Mouse (Mus musculus) myocyte (in vitro differentiated cells): ENCODE data around the gene Tas2r107. TPM values are rescaled to one million over a fixed set of nuclear protein-coding genes. Genes with fewer than 3 reads are reported as not detected.
"Not testable (repeated sequence)": the region's sequence is repeated elsewhere in the genome, so short reads cannot be mapped to it uniquely, and the experiment has no call there.

ENCODE experiments used
- H3K27me3 ChIP-seq: one replicate; pipeline ENCODE4 v1.6.1; 2011; ENCODE audit not compliant: control insufficient read depth, insufficient read depth, insufficient read length
- H3K36me3 ChIP-seq: one replicate; pipeline ENCODE4 v1.6.1; 2011; ENCODE audit not compliant: control insufficient read depth, insufficient read depth
- H3K4me2 ChIP-seq: one replicate; pipeline ENCODE4 v1.6.1; 2011; ENCODE audit warnings: low read depth, control low read depth
- H3K4me3 ChIP-seq: one replicate; pipeline ENCODE4 v1.5.1; 2011; ENCODE audit warnings: mild to moderate bottlenecking, control low read depth, moderate library complexity
- H3K79me2 ChIP-seq: one replicate; pipeline ENCODE4 v1.6.1; 2011; ENCODE audit not compliant: control insufficient read depth, insufficient read depth
- H3ac ChIP-seq: one replicate; pipeline ENCODE4 v1.6.1; 2011; ENCODE audit not compliant: control insufficient read depth, insufficient read length
- CEBPB ChIP-seq: IDR thresholded peaks from 2 replicates; pipeline ENCODE4 v1.6.1; 2011; ENCODE audit warnings: mild to moderate bottlenecking, moderate library complexity; ENCODE audit not compliant: poor library complexity, insufficient read depth, severe bottlenecking
- E2F4 ChIP-seq: IDR thresholded peaks from one replicate; pipeline ENCODE4 v1.6.1; 2011; ENCODE audit warnings: mild to moderate bottlenecking, control low read depth, moderate library complexity; ENCODE audit not compliant: insufficient read depth
- MAX ChIP-seq: IDR thresholded peaks from one replicate; pipeline ENCODE4 v1.6.1; 2011; ENCODE audit warnings: low read depth, mild to moderate bottlenecking, control low read depth
- MYOD1 ChIP-seq, 3 experiments: IDR thresholded peaks; one replicate each; pipeline ENCODE4 v1.6.1; 2011; ENCODE audit warnings: control low read depth in 2 of 3, low read depth in 2 of 3, mild to moderate bottlenecking in 2 of 3, moderate library complexity in 1 of 3; ENCODE audit not compliant: insufficient read length in 2 of 3, control insufficient read depth in 1 of 3
- MYOG ChIP-seq, 3 experiments: IDR thresholded peaks; one replicate each; pipeline ENCODE4 v1.6.1; 2011; ENCODE audit warnings: control low read depth in 2 of 3, low read depth in 2 of 3, mild to moderate bottlenecking in 2 of 3; ENCODE audit not compliant: insufficient read length in 2 of 3, control insufficient read depth in 1 of 3, insufficient read depth in 1 of 3
- POLR2A ChIP-seq: IDR thresholded peaks from one replicate; pipeline ENCODE4 v1.6.1; 2011; ENCODE audit warnings: low read depth, mild to moderate bottlenecking, control low read depth, moderate library complexity; ENCODE audit not compliant: insufficient read length
- POLR2AphosphoS2 ChIP-seq: IDR thresholded peaks from one replicate; pipeline ENCODE4 v1.6.1; 2011; ENCODE audit warnings: low read depth, control low read depth; ENCODE audit not compliant: insufficient read length
- REST ChIP-seq: IDR thresholded peaks from one replicate; pipeline ENCODE4 v1.6.1; 2011; ENCODE audit warnings: mild to moderate bottlenecking, control low read depth, moderate library complexity; ENCODE audit not compliant: insufficient read depth, insufficient read length
- SRF ChIP-seq: IDR thresholded peaks from one replicate; pipeline ENCODE4 v1.6.1; 2011; ENCODE audit warnings: low read depth; ENCODE audit not compliant: control insufficient read depth, insufficient read length
- TCF12 ChIP-seq: IDR thresholded peaks from one replicate; pipeline ENCODE4 v1.6.1; 2011; ENCODE audit warnings: mild to moderate bottlenecking, control low read depth; ENCODE audit not compliant: poor library complexity, insufficient read depth, severe bottlenecking
- TCF3 ChIP-seq: IDR thresholded peaks from one replicate; pipeline ENCODE4 v1.6.1; 2011; ENCODE audit warnings: low read depth, control low read depth; ENCODE audit not compliant: insufficient read length
- USF1 ChIP-seq: IDR thresholded peaks from one replicate; pipeline ENCODE4 v1.6.1; 2011; ENCODE audit warnings: low read depth, mild to moderate bottlenecking, control low read depth, moderate library complexity
- polyA plus RNA-seq: library from polyadenylated mRNA; unstranded; fragments of >200 nt; fragmentation: generic; extraction: Trizol; gene quantifications from one replicate; pipeline ENCODE4 v1.2.1, GENCODE M21; 2012; ENCODE audit warnings: missing spikeins

Tas2r107 gene
- polyA plus RNA-seq, 1 experiment: not detected

DNA sequence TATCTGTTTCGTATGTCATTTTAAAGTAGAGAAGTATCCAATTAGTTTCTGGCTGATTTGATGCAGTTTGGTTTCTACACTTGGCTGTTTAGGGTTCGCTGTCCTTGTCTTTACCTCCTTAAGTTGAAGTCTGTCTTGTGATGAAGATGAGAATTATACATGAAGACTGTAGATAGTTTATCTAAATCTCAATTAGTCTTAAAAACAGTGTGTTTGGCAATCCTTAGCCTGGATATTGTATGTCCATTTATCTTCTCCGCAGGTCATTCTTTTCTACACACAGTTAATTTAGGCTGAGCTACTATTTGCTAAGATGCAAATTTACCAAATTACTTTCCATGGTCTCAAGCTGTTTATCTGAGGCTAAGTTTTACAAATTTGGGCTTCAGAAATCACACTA lies 29.1 kb downstream of the Tas2r107 start, which contains the start of gene Tas2r130:
Gene Tas2r130 (minus strand): TSS at position 101 of the 400 bp plus-strand sequence.
- Histone ChIP-seq H3ac (no peak within 1 kb of the TSS), H3K4me3 (no peak within 1 kb of the TSS), H3K79me2 (no peaks in the 10 kb centered on the region), H3K36me3 (no peaks in the 10 kb centered on the region), H3K27me3 (no peaks in the 10 kb centered on the region), H3K4me2 (no peak within 1 kb of the TSS)
- TF ChIP-seq POLR2AphosphoS2: no peak
- TF ChIP-seq POLR2A: no peak
- TF ChIP-seq MYOG (IDR thresholded peaks at IDR 0.05; ENCODE audit: control insufficient read depth in 1 of 3, insufficient read depth in 1 of 3, insufficient read length in 2 of 3, low read depth in 2 of 3): no peak
- TF ChIP-seq CEBPB: no peak
- no peak for TF ChIP-seq TCF3
- no peak for TF ChIP-seq REST
- TF ChIP-seq SRF: no peak
- no peak for TF ChIP-seq TCF12
- TF ChIP-seq USF1: no peak
- no peak for TF ChIP-seq MYOD1 (IDR thresholded peaks at IDR 0.05; ENCODE audit: control insufficient read depth in 1 of 3, insufficient read length in 2 of 3, low read depth in 2 of 3)
- no peak for TF ChIP-seq MAX
- TF ChIP-seq E2F4: no peak

DNA sequence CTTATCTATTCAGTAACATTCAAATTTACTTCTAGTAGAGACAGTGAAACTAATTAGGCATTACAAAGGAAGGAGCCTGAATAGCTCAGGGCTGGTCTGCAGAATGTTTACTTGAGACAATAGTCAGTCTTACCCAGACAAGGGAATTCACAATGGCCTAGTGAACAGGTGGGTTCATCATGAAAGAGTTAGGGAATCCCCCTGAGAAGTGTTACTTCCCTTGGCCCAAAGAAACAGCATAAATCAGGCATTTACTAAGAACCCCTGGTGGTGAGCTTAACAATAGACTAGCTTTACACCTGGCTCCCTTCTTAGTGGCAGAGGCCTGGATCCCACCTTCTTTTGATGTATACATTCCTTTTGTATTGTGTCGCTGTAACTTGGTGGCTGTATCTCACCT lies 50.0 kb downstream of the Tas2r107 start:
- H3K79me2 ChIP-seq, H3K36me3 ChIP-seq, H3ac ChIP-seq, H3K4me2 ChIP-seq, H3K4me3 ChIP-seq, H3K27me3 ChIP-seq: not testable (repeated sequence)

Other genes starting within 250 kb of the Tas2r107 start
- not detected for gene 5430401F13Rik, start 173.7 kb downstream of the Tas2r107 start, polyA plus RNA-seq
- not detected for gene Gm6619, start 173.7 kb downstream of the Tas2r107 start, polyA plus RNA-seq
- gene Tas2r130, start 29.2 kb downstream of the Tas2r107 start, polyA plus RNA-seq: not detected
- not detected for gene Tas2r106, start 18.7 kb upstream of the Tas2r107 start, polyA plus RNA-seq
- gene Tas2r104, start 25.6 kb upstream of the Tas2r107 start, polyA plus RNA-seq: not detected
- not detected for gene Tas2r105, start 27.3 kb upstream of the Tas2r107 start, polyA plus RNA-seq
- gene Tas2r114, start 29.9 kb upstream of the Tas2r107 start, polyA plus RNA-seq: not detected